Mouse (Mus musculus): ENCODE results near the gene Hist2h2aa2. TPM values are rescaled to one million over a fixed set of nuclear protein-coding genes. Genes with fewer than 3 reads are reported as not detected.

Hist2h2aa2 gene
- polyA plus RNA-seq (2017; shearing (Covaris generic)): 52.4 TPM

GRCm38 (mm10) chr3:96239949-96240798 lies at the start of gene Hist2h2aa2:
Hist2h2aa2 (minus strand) TSS chr3:96240276.

DNA sequence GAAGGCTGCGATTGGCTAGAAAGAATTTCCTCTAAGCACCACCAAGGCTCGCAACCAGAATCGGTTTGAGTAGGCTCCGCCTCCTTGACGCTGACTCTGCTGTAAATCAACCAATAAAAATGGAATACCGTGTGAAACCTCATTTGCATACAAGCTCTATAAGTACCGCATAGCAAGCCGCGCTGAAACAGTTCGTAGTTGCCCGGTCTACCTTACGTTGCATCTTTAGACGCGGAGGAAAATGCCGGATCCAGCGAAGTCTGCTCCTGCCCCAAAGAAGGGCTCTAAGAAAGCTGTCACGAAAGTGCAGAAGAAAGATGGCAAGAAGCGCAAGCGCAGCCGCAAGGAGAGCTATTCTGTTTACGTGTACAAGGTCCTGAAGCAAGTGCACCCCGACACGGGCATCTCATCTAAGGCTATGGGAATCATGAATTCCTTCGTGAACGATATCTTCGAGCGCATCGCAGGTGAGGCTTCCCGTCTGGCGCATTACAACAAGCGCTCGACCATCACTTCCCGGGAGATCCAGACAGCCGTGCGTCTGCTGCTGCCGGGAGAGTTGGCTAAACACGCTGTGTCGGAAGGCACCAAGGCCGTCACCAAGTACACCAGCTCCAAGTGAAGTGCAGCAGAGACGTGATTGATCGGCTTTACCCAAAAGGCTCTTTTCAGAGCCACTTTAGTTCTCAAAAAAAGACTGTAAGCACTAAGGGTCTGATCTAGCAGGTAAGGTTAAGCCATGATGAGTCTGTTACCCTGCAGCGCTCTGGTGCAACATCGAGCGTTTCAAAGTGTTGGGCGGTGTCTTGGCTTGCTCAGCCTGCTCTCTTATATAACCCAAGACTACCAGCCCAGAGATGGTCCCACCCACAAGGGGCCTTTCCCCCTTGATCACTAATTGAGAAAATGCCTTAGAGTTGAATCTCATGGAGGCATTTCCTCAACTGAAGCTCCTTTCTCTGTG lies 29.7 kb upstream of the Hist2h2aa2 start, which contains the start of gene Hist2h2bb:
Hist2h2bb (plus strand) TSS at position 242 of the 964 bp plus-strand sequence.

GRCm38 (mm10) chr3:96268051-96268775 lies 28.1 kb upstream of the Hist2h2aa2 start, which contains the start of gene Hist2h3b:
Hist2h3b (plus strand) TSS chr3:96268654.

GRCm38 (mm10) chr3:96262979-96263550 lies 23.0 kb upstream of the Hist2h2aa2 start, which contains the start of gene Hist2h4:
Hist2h4 (minus strand) TSS chr3:96263311.

DNA sequence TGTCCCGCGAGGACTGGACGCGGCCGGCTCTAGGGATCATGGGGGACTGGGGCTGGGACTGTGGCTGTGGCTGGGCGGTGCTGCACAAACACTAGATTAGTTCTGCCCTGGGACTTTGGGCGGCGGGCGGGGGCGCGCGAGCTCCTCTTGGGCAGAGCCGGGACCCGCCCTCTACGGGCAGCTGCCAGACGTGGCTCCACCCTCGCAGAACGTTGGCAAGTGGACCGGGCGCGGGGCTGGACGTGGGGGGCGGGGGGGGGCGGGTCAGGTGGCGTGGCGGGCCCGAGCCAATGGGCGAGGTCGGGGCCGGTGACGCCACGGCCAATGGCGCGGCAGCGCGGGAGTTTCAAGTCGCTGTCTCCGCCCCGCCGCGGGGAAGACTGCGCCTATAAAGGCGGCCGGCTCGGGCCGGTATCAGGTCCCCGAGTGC lies 6.4 kb upstream of the Hist2h2aa2 start, which contains the start of gene Hist2h3c1:
Hist2h3c1 (plus strand) TSS at position 259 of the 430 bp plus-strand sequence.

GRCm38 (mm10) chr3:96245003-96245886 lies 5.2 kb upstream of the Hist2h2aa2 start, which contains the start of gene Hist2h2aa1:
Hist2h2aa1 (plus strand) TSS chr3:96245497.

DNA sequence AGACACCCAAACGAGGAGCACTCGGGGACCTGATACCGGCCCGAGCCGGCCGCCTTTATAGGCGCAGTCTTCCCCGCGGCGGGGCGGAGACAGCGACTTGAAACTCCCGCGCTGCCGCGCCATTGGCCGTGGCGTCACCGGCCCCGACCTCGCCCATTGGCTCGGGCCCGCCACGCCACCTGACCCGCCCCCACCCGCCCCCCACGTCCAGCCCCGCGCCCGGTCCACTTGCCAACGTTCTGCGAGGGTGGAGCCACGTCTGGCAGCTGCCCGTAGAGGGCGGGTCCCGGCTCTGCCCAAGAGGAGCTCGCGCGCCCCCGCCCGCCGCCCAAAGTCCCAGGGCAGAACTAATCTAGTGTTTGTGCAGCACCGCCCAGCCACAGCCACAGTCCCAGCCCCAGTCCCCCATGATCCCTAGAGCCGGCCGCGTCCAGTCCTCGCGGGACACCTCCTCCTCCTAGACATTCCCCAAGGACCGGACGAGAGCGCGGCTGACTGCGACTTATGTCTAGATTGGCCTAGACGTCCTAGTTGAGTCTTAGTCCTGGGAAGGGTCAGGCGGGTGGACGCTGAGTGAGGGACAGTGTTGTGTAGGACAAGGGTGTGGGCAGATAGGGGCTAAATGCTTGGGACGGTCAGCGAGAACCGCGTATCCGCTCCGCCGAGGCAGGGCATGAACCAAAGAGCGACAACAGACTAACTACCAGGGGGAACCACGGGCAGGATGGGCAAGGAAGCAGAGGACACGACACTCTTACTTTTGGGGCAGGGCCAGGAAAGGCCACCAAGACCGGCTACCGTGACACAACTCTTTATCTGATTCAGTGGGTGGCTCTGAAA lies 902 bp downstream of the Hist2h2aa2 start, which contains the start of gene Hist2h3c2:
Hist2h3c2 (minus strand) TSS at position 174 of the 840 bp plus-strand sequence.

DNA sequence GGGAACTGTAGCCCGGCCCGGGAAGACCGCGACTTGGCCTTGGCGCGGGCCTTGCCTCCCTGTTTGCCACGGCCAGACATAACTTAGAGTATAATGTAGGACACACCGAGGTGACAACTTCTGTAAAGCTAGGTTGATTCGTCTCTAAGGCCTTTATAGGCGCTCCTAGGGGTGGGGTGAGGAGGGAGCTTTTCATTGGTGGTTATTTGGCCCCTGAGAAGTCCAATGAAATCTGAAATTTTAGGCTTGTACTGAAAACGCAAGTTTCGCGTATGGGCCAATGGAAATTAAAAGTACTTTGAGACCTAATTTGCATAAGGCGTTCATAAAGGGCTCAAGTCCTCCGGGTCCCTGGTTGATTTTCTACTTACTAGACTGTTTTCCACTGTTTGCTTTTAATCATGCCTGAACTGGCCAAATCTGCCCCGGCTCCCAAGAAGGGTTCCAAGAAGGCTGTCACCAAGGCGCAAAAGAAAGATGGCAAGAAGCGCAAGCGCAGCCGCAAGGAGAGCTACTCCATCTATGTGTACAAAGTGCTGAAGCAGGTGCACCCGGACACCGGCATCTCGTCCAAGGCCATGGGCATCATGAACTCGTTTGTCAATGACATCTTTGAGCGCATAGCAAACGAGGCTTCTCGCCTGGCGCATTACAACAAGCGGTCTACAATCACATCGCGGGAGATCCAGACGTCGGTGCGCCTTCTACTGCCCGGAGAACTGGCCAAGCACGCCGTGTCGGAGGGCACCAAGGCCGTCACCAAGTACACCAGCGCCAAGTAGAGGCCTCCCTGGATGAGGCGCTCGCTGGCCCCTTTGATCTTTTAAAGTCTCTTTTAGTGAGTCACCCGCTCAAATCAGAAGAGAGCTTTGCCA lies 19.1 kb downstream of the Hist2h2aa2 start, which contains the start of the genes Hist2h2ac and Hist2h2be:
Hist2h2ac (minus strand) TSS at position 116 of the 875 bp plus-strand sequence.
Hist2h2be (plus strand) TSS at position 355 of the 875 bp plus-strand sequence.

GRCm38 (mm10) chr3:96219661-96220130 lies 20.4 kb downstream of the Hist2h2aa2 start, which contains the start of the genes Bola1 and Hist2h2ab:
Bola1 (minus strand) TSS chr3:96219709.
Hist2h2ab (plus strand) TSS chr3:96219865.

Other genes starting within 250 kb of the Hist2h2aa2 start
- gene Plekho1, start 244.3 kb downstream of the Hist2h2aa2 start, polyA plus RNA-seq (2017; shearing (Covaris generic)): 14.1 TPM
- 11.1 TPM for gene Vps45, start 181.8 kb downstream of the Hist2h2aa2 start, polyA plus RNA-seq (2017; shearing (Covaris generic))
- gene Otud7b, start 135.7 kb downstream of the Hist2h2aa2 start, polyA plus RNA-seq (2017; shearing (Covaris generic)): 17.9 TPM
- 2.8 TPM for gene Mtmr11, start 78.3 kb downstream of the Hist2h2aa2 start, polyA plus RNA-seq (2017; shearing (Covaris generic))
- 132 TPM for gene Sf3b4, start 67.9 kb downstream of the Hist2h2aa2 start, polyA plus RNA-seq (2017; shearing (Covaris generic))
- gene Sv2a, start 59.1 kb downstream of the Hist2h2aa2 start, polyA plus RNA-seq (2017; shearing (Covaris generic)): 0.45 TPM
- gene Bola1, start 20.6 kb downstream of the Hist2h2aa2 start, polyA plus RNA-seq (2017; shearing (Covaris generic)): 16.9 TPM
- not detected for gene Hist2h2ab, start 20.4 kb downstream of the Hist2h2aa2 start, polyA plus RNA-seq (2017; shearing (Covaris generic))
- 11.7 TPM for gene Hist2h2ac, start 19.4 kb downstream of the Hist2h2aa2 start, polyA plus RNA-seq (2017; shearing (Covaris generic))
- gene Hist2h2be, start 19.2 kb downstream of the Hist2h2aa2 start, polyA plus RNA-seq (2017; shearing (Covaris generic)): 1.2 TPM
- not detected for gene Hist2h3c2, start 1.1 kb downstream of the Hist2h2aa2 start, polyA plus RNA-seq (2017; shearing (Covaris generic))
- 3.2 TPM for gene Hist2h2aa1, start 5.2 kb upstream of the Hist2h2aa2 start, polyA plus RNA-seq (2017; shearing (Covaris generic))
- gene Hist2h3c1, start 6.4 kb upstream of the Hist2h2aa2 start, polyA plus RNA-seq (2017; shearing (Covaris generic)): not detected
- gene Hist2h4, start 23.0 kb upstream of the Hist2h2aa2 start, polyA plus RNA-seq (2017; shearing (Covaris generic)): 3.1 TPM
- gene Hist2h3b, start 28.4 kb upstream of the Hist2h2aa2 start, polyA plus RNA-seq (2017; shearing (Covaris generic)): 5.5 TPM
- 3.3 TPM for gene Hist2h2bb, start 29.5 kb upstream of the Hist2h2aa2 start, polyA plus RNA-seq (2017; shearing (Covaris generic))
- gene Fcgr1, start 53.7 kb upstream of the Hist2h2aa2 start, polyA plus RNA-seq (2017; shearing (Covaris generic)): not detected
- not detected for gene BC107364, start 212.0 kb upstream of the Hist2h2aa2 start, polyA plus RNA-seq (2017; shearing (Covaris generic))

Measured in effector memory CD4-positive, alpha-beta T cell, adult 5 months (primary cell).